Mouse (Mus musculus) CH12.LX (cell line): Measurements from ENCODE around the gene Rab1a. TPM values are rescaled to one million over a fixed set of nuclear protein-coding genes. Genes with fewer than 3 reads are reported as not detected.

Experiments
- DNase-seq: peaks from one replicate; pipeline ENCODE4 v3.0.0-alpha.2; 2013; ENCODE audit errors: extremely low read depth
- H3K27ac ChIP-seq: 2 replicates; pipeline ENCODE4 v1.5.1; 2012; ENCODE audit warnings: low read depth, mild to moderate bottlenecking, control low read depth, moderate library complexity; ENCODE audit not compliant: insufficient read depth
- H3K27me3 ChIP-seq: replicated peaks from 2 replicates; pipeline ENCODE3; 2012; ENCODE audit warnings: inconsistent platforms
- H3K36me3 ChIP-seq, 2 experiments: replicated peaks in 1 of 2; 2 replicates each; pipeline versions ENCODE3 to v1.6.1; 2012; ENCODE audit warnings: inconsistent platforms in 1 of 2, low read length in 1 of 2, mild to moderate bottlenecking in 1 of 2, mixed read lengths in 1 of 2, moderate library complexity in 1 of 2; ENCODE audit not compliant: control insufficient read depth in 1 of 2, insufficient read depth in 1 of 2
- H3K4me1 ChIP-seq, 2 experiments: 2 replicates each; pipeline ENCODE4 v1.6.1; 2012; ENCODE audit warnings: inconsistent platforms in 1 of 2, moderate library complexity in 1 of 2; ENCODE audit not compliant: insufficient read depth in 2 of 2, control insufficient read depth in 1 of 2
- H3K4me2 ChIP-seq: 2 replicates; pipeline ENCODE4 v1.6.1; 2012; ENCODE audit warnings: low read depth, mild to moderate bottlenecking, control low read depth; ENCODE audit not compliant: poor library complexity, insufficient read depth, severe bottlenecking
- H3K4me3 ChIP-seq, 3 experiments: fragments of 150-350 bp in 1 of 3; sonication (generic) in 1 of 3; replicated peaks in 1 of 3; 2 replicates each; pipeline versions ENCODE3 to v1.5.1; 2011 to 2012; ENCODE audit warnings: low read depth in 2 of 3, low read length in 2 of 3, mild to moderate bottlenecking in 2 of 3, moderate library complexity in 2 of 3, control low read depth in 1 of 3, improper control_type of control experiment in 1 of 3, inconsistent platforms in 1 of 3, mixed read lengths in 1 of 3; ENCODE audit not compliant: poor library complexity in 1 of 3
- H3K79me2 ChIP-seq: replicated peaks from 2 replicates; pipeline ENCODE4 v1.6.1; 2012; ENCODE audit warnings: mild to moderate bottlenecking, moderate library complexity; ENCODE audit not compliant: control insufficient read depth, poor library complexity, insufficient read depth, severe bottlenecking; ENCODE audit errors: extremely low read depth
- H3K9ac ChIP-seq: 2 replicates; pipeline ENCODE4 v1.6.1; 2012; ENCODE audit warnings: low read depth, mild to moderate bottlenecking, control low read depth, moderate library complexity; ENCODE audit not compliant: insufficient read depth
- H3K9me3 ChIP-seq: replicated peaks from 2 replicates; pipeline ENCODE3; 2012; ENCODE audit warnings: low read length, inconsistent platforms, mixed read lengths
- BHLHE40 ChIP-seq: IDR thresholded peaks from 2 replicates; pipeline ENCODE4 v1.6.1; 2011; ENCODE audit warnings: mild to moderate bottlenecking, low read depth, low read length, improper control_type of control experiment
- CHD1 ChIP-seq: IDR thresholded peaks from 2 replicates; pipeline ENCODE4 v1.6.1; 2012; ENCODE audit warnings: low read depth, low read length, improper control_type of control experiment, inconsistent platforms
- CHD2 ChIP-seq: IDR thresholded peaks from 2 replicates; pipeline ENCODE4 v1.6.1; 2011; ENCODE audit warnings: low read length, improper control_type of control experiment
- CTCF ChIP-seq, 2 experiments: IDR thresholded peaks in 1 of 2; conservative IDR thresholded peaks in 1 of 2; 2 replicates each; pipeline ENCODE4 v1.5.1; 2011 to 2012; ENCODE audit warnings: low read depth in 2 of 2, low read length in 2 of 2, improper control_type of control experiment in 1 of 2, inconsistent platforms in 1 of 2, mild to moderate bottlenecking in 1 of 2, moderate library complexity in 1 of 2
- E2F4 ChIP-seq: IDR thresholded peaks from 2 replicates; pipeline ENCODE4 v1.6.1; 2011; ENCODE audit warnings: low read depth, low read length, improper control_type of control experiment; ENCODE audit not compliant: insufficient replicate concordance
- ELF1 ChIP-seq: IDR thresholded peaks from 2 replicates; pipeline ENCODE4 v1.6.1; 2014; ENCODE audit warnings: low read depth, mild to moderate bottlenecking, inconsistent platforms, low read length, improper control_type of control experiment
- EP300 ChIP-seq: IDR thresholded peaks from 2 replicates; pipeline ENCODE4 v1.6.1; 2011; ENCODE audit warnings: low read length, improper control_type of control experiment
- ETS1 ChIP-seq: conservative IDR thresholded peaks from 2 replicates; pipeline ENCODE4 v1.6.1; 2012; ENCODE audit warnings: low read depth, mild to moderate bottlenecking, inconsistent platforms, low read length, improper control_type of control experiment, moderate library complexity
- GABPA ChIP-seq: IDR thresholded peaks from 2 replicates; pipeline ENCODE4 v1.6.1; 2012; ENCODE audit warnings: low read depth, low read length, improper control_type of control experiment, inconsistent platforms; ENCODE audit not compliant: insufficient replicate concordance
- HCFC1 ChIP-seq: IDR thresholded peaks from 2 replicates; pipeline ENCODE4 v1.6.1; 2012; ENCODE audit warnings: low read depth, mild to moderate bottlenecking, inconsistent platforms, low read length, improper control_type of control experiment
- IRF4 ChIP-seq: IDR thresholded peaks from 2 replicates; pipeline ENCODE4 v1.6.1; 2014; ENCODE audit warnings: low read depth, mild to moderate bottlenecking, inconsistent platforms, low read length, improper control_type of control experiment
- JUN ChIP-seq: IDR thresholded peaks from 2 replicates; pipeline ENCODE4 v1.6.1; 2011; ENCODE audit warnings: low read depth, mild to moderate bottlenecking, low read length, improper control_type of control experiment, moderate library complexity; ENCODE audit not compliant: insufficient read depth
- JUND ChIP-seq: conservative IDR thresholded peaks from 2 replicates; pipeline ENCODE4 v1.6.1; 2011; ENCODE audit warnings: low read depth, low read length, improper control_type of control experiment
- KAT2A ChIP-seq: IDR thresholded peaks from 2 replicates; pipeline ENCODE4 v1.6.1; 2012; ENCODE audit warnings: low read length, improper control_type of control experiment, inconsistent platforms; ENCODE audit not compliant: insufficient replicate concordance
- MAFK ChIP-seq: IDR thresholded peaks from 2 replicates; pipeline ENCODE4 v1.6.1; 2011; ENCODE audit warnings: low read length, improper control_type of control experiment; ENCODE audit not compliant: insufficient replicate concordance
- MAX ChIP-seq: IDR thresholded peaks from 2 replicates; pipeline ENCODE4 v1.6.1; 2011; ENCODE audit warnings: low read length, improper control_type of control experiment
- MAZ ChIP-seq: IDR thresholded peaks from 2 replicates; pipeline ENCODE4 v1.6.1; 2012; ENCODE audit warnings: low read depth, mild to moderate bottlenecking, inconsistent platforms, low read length, improper control_type of control experiment, moderate library complexity
- MEF2A ChIP-seq: IDR thresholded peaks from 2 replicates; pipeline ENCODE4 v1.6.1; 2014; ENCODE audit warnings: low read depth, mild to moderate bottlenecking, inconsistent platforms, low read length, improper control_type of control experiment, borderline replicate concordance
- MXI1 ChIP-seq: IDR thresholded peaks from 2 replicates; pipeline ENCODE4 v1.6.1; 2011; ENCODE audit warnings: mild to moderate bottlenecking, low read depth, low read length, improper control_type of control experiment
- MYC ChIP-seq: IDR thresholded peaks from 2 replicates; pipeline ENCODE4 v1.6.1; 2011; ENCODE audit warnings: low read depth, mild to moderate bottlenecking, improper control_type of control experiment, low read length
- NELFE ChIP-seq: IDR thresholded peaks from 2 replicates; pipeline ENCODE4 v1.6.1; 2011; ENCODE audit warnings: low read depth, low read length, improper control_type of control experiment
- NRF1 ChIP-seq: IDR thresholded peaks from 2 replicates; pipeline ENCODE4 v1.6.1; 2014; ENCODE audit warnings: low read depth, mild to moderate bottlenecking, inconsistent platforms, low read length, improper control_type of control experiment, moderate library complexity
- PAX5 ChIP-seq: IDR thresholded peaks from 2 replicates; pipeline ENCODE4 v1.6.1; 2012; ENCODE audit warnings: low read length, inconsistent platforms, mixed read lengths
- POLR2A ChIP-seq: IDR thresholded peaks from 2 replicates; pipeline ENCODE4 v1.6.1; 2011; ENCODE audit warnings: low read depth, mild to moderate bottlenecking, improper control_type of control experiment, low read length
- POLR2AphosphoS2 ChIP-seq: IDR thresholded peaks from 2 replicates; pipeline ENCODE4 v1.6.1; 2011; ENCODE audit warnings: low read depth, low read length, improper control_type of control experiment
- RAD21 ChIP-seq: IDR thresholded peaks from 2 replicates; pipeline ENCODE4 v1.6.1; 2011; ENCODE audit warnings: low read depth, mild to moderate bottlenecking, low read length, improper control_type of control experiment, moderate library complexity
- RCOR1 ChIP-seq: conservative IDR thresholded peaks from 2 replicates; pipeline ENCODE4 v1.6.1; 2012; ENCODE audit warnings: low read depth, mild to moderate bottlenecking, inconsistent platforms, low read length, improper control_type of control experiment
- SIN3A ChIP-seq: IDR thresholded peaks from 2 replicates; pipeline ENCODE4 v1.6.1; 2012; ENCODE audit warnings: low read length, improper control_type of control experiment, inconsistent platforms
- SMC3 ChIP-seq: IDR thresholded peaks from 2 replicates; pipeline ENCODE4 v1.6.1; 2011; ENCODE audit warnings: low read depth, low read length, improper control_type of control experiment
- TBP ChIP-seq: conservative IDR thresholded peaks from 2 replicates; pipeline ENCODE4 v1.6.1; 2011; ENCODE audit warnings: low read depth, low read length, improper control_type of control experiment
- TCF12 ChIP-seq: IDR thresholded peaks from 2 replicates; pipeline ENCODE4 v1.6.1; 2014; ENCODE audit warnings: low read depth, mild to moderate bottlenecking, inconsistent platforms, low read length, improper control_type of control experiment
- UBTF ChIP-seq: IDR thresholded peaks from 2 replicates; pipeline ENCODE4 v1.6.1; 2012; ENCODE audit warnings: low read depth, mild to moderate bottlenecking, inconsistent platforms, low read length, improper control_type of control experiment, moderate library complexity
- USF1 ChIP-seq: IDR thresholded peaks from 2 replicates; pipeline ENCODE4 v1.6.1; 2014; ENCODE audit warnings: low read depth, mild to moderate bottlenecking, inconsistent platforms, low read length, improper control_type of control experiment
- USF2 ChIP-seq: conservative IDR thresholded peaks from 2 replicates; pipeline ENCODE4 v1.6.1; 2011; ENCODE audit warnings: low read depth, low read length, improper control_type of control experiment
- ZC3H11A ChIP-seq: IDR thresholded peaks from 2 replicates; pipeline ENCODE4 v1.6.1; 2012; ENCODE audit warnings: low read depth, mild to moderate bottlenecking, inconsistent platforms, low read length, improper control_type of control experiment
- ZKSCAN1 ChIP-seq: IDR thresholded peaks from 2 replicates; pipeline ENCODE4 v1.6.1; 2012; ENCODE audit warnings: low read depth, inconsistent platforms, low read length, improper control_type of control experiment, borderline replicate concordance
- ZMIZ1 ChIP-seq: IDR thresholded peaks from 2 replicates; pipeline ENCODE4 v1.6.1; 2012; ENCODE audit warnings: low read depth, mild to moderate bottlenecking, inconsistent platforms, low read length, improper control_type of control experiment
- ZNF384 ChIP-seq: IDR thresholded peaks from 2 replicates; pipeline ENCODE4 v1.6.1; 2012; ENCODE audit warnings: low read depth, low read length, improper control_type of control experiment, inconsistent platforms
- dilution Hi-C: fragments of 300-500 bp; cut with MboI; formaldehyde crosslinking; loops from 2 replicates; pipeline ENCODE4 v1.14.3; 2020; ENCODE audit warnings: low sequenced_read_pairs; ENCODE audit not compliant: extremely low pct_unique_long_range_greater_than_20kb, extremely low pct_ligation_motif_present
- in situ Hi-C: fragments of 300-500 bp; cut with MboI; formaldehyde crosslinking; loops from 3 replicates; pipeline ENCODE4 v1.14.3; 2019; ENCODE audit warnings: low sequenced_read_pairs, low pct_ligation_motif_present, low pct_unique_long_range_greater_than_20kb, mixed read lengths
- polyA plus RNA-seq: library from polyadenylated mRNA; unstranded; fragments of >175 nt; gene quantifications from 2 replicates; pipeline ENCODE4 v1.2.1, GENCODE M21; 2012; ENCODE audit warnings: low read depth; ENCODE audit not compliant: insufficient read length
- total RNA-seq, 2 experiments: library from RNA; depleted of rRNA; stranded (reverse); fragments of 300-350 nt in 1 of 2; fragments of >200 nt in 1 of 2; gene quantifications; 2 replicates each; pipeline ENCODE4 v1.2.3; 2012 to 2014

The Rab1a gene
- total and polyA plus RNA-seq, 3 experiments = 76.7 to 263 (median 143) TPM

GRCm38 (mm10) chr11:20243214-20243913 lies 42.1 kb downstream of the Rab1a start:
- H3K4me2 ChIP-seq = no peak overlapping the region
- no peak overlapping the region for H3K4me3 ChIP-seq
- in situ Hi-C loops (loop anchor here (5.0 kb wide), 1 partner anchor 36 kb away; no protein-coding TSS in a partner anchor), dilution Hi-C loops (no loop called here)
- no peak overlapping the region for H3K9ac ChIP-seq
- H3K36me3 ChIP-seq = peaks cover 56 to 84% of the 10 kb centered on the region in 2 experiments
- H3K9me3 ChIP-seq = no peaks in the 10 kb centered on the region
- no peak overlapping the region for H3K27ac ChIP-seq
- no peaks in the 10 kb centered on the region for H3K27me3 ChIP-seq
- no peak for DNase-seq
- TF ChIP-seq IRF4 (no peak), POLR2AphosphoS2 (no peak), KAT2A (no peak), RCOR1 (no peak), MAX (peak; percentile 49; the same call in 1 of the 2 replicates), NELFE (no peak), CHD2 (no peak), USF2 (no peak), POLR2A (no peak), EP300 (no peak), MYC (peak; percentile 20; the same call in 1 of the 2 replicates), SIN3A (0 out of 2 replicates have a peak, but pooled peaks have one; percentile 40), RAD21 (no peak; the same call in 1 of the 2 replicates), MEF2A (no peak), PAX5 (no peak), NRF1 (no peak), ETS1 (no peak), CHD1 (no peak), E2F4 (no peak), MXI1 (peak; percentile 56; the same call in 1 of the 2 replicates), MAZ (no peak), HCFC1 (no peak), CTCF (conservative IDR thresholded peaks at IDR 0.05 in 1 of 2, IDR thresholded peaks at IDR 0.05 in 1 of 2; ENCODE audit: low read depth in 2 of 2, low read length in 2 of 2) (peak in 1 of 2 experiments; percentile 38; a peak in 2 of 4 replicates), UBTF (no peak), ZKSCAN1 (no peak), GABPA (no peak), BHLHE40 (peak; percentile 66), TCF12 (no peak), ELF1 (no peak), JUN (no peak), ZMIZ1 (0 out of 2 replicates have a peak, but pooled peaks have one; percentile 41), ZC3H11A (no peak), SMC3 (no peak), MAFK (0 out of 2 replicates have a peak, but pooled peaks have one; percentile 15), USF1 (no peak), JUND (no peak), TBP (no peak), ZNF384 (no peak)
- TF ChIP-seq, all 38 proteins: peak for 8
- H3K4me1 ChIP-seq = peaks cover 14 to 55% of the 10 kb centered on the region in 2 experiments
- H3K79me2 ChIP-seq = peaks cover 40% of the 10 kb centered on the region
